Mouse (Mus musculus) fibroblast of lung, adult 2 months (primary cell): Measurements from ENCODE around the gene Cblc.
"Not testable (repeated sequence)": the region's sequence is repeated elsewhere in the genome, so short reads cannot be mapped to it uniquely, and the experiment has no call there.

Experiments
- DNase-seq: peaks from one replicate; pipeline ENCODE4 v3.0.0-alpha.2; 2011; ENCODE audit warnings: low read depth

Cblc gene

DNA sequence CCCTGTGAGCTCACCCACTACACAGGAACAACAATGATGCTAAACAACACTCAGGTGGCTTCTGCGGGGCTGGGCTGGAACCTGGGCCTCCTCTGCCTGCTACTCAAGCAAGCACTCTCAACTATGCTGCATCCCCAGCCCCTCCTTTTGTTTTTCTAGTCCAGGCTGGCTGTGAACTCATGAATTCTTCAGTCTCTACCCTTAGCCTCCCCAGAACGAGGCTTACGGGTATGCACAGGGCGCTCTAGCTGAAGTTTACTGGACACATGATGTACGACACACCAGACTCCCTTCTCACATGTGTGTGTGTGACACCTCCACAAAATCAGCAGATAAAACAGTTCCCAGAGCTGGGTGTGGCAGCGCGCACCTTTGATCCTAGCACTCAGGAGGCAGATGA lies 22.3 kb upstream of the Cblc start:
- no peak for DNase-seq

GRCm38 (mm10) chr7:19818440-19818839 lies 21.8 kb upstream of the Cblc start:
- peak; percentile 83 for DNase-seq

GRCm38 (mm10) chr7:19817382-19818105 lies 20.9 kb upstream of the Cblc start:
- peak; percentile 89 for DNase-seq

GRCm38 (mm10) chr7:19816224-19816771 lies 19.7 kb upstream of the Cblc start:
- peak; percentile 87 for DNase-seq

GRCm38 (mm10) chr7:19815296-19816223 lies 19.0 kb upstream of the Cblc start:
- DNase-seq, result no peak

DNA sequence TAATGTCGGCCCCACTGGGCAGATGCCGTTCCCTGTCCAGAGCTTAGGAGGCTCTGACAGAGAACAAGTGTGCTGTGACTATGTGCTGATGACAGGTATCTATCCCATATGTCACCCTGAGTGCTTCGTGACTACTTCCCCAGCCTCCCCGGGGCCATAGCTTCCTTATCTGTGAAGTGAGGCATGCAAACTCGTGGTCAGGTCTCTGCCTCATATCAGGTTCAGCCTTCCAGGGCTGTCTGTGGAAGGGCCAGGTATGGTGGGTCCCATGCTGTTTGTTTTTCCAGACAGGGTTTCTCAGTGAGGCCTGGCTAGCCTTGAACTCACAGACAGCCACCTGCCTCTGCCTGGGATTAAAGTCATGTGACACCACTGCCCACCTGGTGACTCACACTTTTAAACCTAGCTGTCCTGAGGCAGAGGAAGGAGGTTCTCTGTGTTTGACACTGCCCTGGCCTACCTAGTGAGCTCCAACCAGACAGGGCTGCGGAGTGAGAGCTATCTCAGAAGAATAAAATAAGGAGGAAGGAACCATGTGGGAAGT lies 17.0 kb upstream of the Cblc start:
- DNase-seq, result no peak

DNA sequence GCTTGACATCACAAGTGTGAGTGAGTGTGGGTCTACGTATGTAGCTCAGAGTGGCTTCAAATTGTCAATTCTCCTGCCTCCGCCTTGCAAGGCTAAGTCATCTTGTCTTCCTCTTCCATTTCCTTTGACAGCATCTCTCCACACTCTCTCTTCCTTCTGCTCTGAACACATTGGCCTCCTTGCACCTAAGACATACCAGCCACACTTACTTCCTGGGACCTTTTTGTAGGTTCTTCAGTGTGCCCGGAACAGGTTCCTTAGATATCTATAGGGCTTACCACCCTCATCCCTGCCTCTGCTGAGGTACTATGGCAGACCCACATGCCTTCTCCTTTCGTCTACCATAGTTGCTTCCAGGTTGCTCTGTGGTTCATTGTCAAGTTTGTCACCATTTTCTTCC lies 16.6 kb upstream of the Cblc start:
- DNase-seq, result no peak

GRCm38 (mm10) chr7:19811114-19811513 lies 14.5 kb upstream of the Cblc start:
- no peak for DNase-seq

GRCm38 (mm10) chr7:19809369-19809768 lies 12.8 kb upstream of the Cblc start:
- DNase-seq, result no peak

DNA sequence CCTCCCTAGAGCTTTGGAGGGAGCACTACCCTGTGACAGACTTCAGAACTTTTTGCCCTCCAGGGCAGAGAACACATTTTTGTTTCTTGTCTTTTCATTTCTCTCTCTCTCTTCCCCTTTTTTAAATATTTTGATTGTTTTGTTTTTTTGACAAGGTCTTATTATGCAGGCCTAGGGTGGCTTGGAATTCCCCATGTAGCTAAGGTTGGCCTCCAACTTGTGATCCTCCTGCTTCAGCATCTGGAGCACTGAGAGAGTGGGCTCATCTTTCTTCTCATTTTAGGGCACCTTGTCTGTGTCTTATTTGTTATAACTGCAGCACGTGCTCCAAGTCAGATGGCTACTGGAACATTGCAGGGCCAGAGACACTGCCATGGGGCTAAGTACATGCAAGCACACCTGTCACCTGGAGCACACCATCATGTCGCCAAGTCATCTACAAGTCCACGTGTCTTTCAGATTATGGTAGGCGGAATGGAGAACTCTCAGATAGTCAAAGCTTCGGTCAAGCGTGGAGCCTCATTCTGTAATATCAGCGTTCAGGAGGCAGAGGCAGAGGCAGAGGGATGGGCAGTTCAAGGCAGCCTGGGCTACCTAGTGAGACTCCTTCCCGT lies 9.9 kb upstream of the Cblc start:
- DNase-seq, result no peak

GRCm38 (mm10) chr7:19802995-19803394 lies 6.4 kb upstream of the Cblc start:
- no peak for DNase-seq

GRCm38 (mm10) chr7:19800764-19801163 lies 4.2 kb upstream of the Cblc start:
- DNase-seq, result peak; percentile 49

DNA sequence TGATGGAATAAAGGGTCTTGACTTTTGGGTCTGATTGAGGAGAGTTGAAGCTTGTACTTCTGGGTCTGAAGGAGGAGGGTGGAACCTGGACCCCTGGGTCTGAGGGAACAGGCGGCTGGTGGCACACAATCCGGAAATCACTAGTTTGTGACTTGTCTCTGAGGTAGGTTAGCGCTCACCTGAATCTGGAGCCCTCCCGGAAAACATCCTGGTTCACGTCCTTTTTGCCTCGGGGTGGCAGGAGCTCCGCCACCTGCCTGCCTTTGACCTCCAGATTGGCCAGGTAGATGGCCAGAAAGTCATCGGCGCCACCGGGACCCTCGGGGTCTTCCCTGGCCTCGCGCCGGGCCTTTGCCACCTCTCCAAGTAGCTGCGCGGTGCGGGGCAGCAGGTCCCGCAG lies 355 bp downstream of the Cblc start:
- DNase-seq, result no peak

- no peak for DNase-seq
Measured at GRCm38 (mm10) chr7:19795236-19795635, 1.4 kb downstream of the Cblc start.

- no peak for DNase-seq
Measured at GRCm38 (mm10) chr7:19792701-19793630, 3.6 kb downstream of the Cblc start.

DNA sequence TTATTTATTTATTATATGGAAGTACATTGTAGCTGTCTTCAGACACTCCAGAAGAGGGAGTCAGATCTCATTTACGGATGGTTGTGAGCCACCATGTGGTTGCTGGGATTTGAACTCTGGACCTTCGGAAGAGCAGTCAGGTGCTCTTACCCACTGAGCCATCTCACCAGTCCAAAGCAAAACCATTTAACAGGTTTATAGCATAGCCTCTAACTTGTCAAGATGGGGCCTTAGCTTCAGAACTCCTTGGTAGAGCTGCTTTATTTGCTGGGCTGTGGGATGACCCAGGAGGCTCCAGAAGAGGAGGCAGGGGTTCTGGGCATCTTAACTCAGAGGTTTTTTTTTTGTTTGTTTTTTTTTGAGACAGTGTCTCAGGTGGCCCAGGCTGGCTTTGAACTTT lies 5.1 kb downstream of the Cblc start:
- not testable (repeated sequence) for DNase-seq

- peak; percentile 53 for DNase-seq
Measured at GRCm38 (mm10) chr7:19789904-19790347, 6.7 kb downstream of the Cblc start.

DNA sequence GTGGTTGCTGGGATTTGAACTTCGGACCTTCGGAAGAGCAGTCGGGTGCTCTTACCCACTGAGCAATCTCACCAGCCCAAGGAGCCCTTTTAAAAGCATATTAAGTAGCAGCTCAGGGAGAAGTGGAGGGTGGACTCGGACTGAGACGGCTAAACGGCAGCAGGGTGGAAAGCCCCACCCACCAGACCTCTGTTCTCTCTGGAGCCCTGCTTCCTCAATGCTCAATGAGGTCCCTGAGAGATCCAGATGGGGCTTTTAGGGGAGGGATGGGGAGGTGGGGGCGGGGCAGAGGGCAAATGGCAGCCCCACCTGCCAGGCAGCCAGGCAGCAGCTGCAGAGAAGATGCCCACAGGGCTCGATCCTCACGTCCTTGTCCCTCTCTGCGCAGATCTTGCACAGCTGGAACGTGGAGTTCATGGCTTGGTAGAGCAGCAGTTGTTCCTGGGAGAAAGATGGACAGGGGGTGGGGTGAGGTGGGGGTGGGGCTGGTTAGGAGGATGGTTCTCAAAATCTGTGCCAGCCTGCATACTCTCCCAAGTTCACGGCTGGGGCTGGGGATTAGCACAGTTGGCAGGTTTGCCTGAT lies 10.6 kb downstream of the Cblc start:
- no peak for DNase-seq

DNA sequence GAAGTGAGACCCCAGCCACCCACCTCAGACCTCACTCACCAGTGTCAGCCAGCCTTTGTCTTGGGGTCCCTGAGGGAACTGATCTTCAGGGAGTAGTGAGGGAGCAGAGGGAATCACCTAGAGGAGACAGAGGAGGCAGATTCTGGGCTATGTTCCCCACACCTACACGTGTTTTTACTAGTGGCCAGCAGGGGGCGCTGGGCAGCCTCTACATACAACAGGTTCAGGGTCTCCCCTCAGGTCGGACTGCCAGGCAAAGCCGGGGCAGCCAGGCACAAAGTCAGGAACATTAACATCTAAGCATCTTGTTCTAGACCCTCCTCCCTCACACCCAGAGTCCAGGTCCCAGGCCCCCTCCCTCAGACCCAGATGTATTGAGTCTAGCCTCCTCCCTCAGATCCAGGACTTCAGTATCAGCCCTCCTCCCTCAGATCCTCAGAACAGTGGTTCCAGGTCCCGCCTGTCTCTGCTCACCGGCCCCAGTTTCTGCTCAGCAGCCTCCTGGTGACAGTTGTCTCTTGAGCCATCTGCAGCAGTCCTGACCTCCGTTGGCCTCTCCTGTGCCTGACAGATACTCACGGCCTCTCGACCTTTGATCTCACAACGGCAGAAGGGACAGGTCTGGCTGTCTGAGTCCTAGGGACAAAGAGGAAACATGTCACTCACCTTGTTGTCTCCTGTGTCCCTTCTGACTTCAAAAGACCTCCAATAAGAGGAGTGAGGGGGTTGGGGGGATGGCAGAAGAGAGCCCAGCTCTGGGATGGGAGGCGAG lies 11.7 kb downstream of the Cblc start:
- no peak for DNase-seq

GRCm38 (mm10) chr7:19783630-19784029 lies 13.0 kb downstream of the Cblc start:
- DNase-seq, result no peak
